Mouse (Mus musculus) testis, adult 2 months (tissue): ENCODE data around the gene Tmem182.

Experiments used
- CTCF ChIP-seq: fragments of 200-500 bp; IDR thresholded peaks from 2 replicates; pipeline ENCODE4 v1.5.1; 2012; ENCODE audit warnings: low read depth, mild to moderate bottlenecking, inconsistent platforms, low read length, moderate library complexity; ENCODE audit not compliant: control insufficient read depth, insufficient read depth, insufficient replicate concordance
- POLR2A ChIP-seq: fragments of 200-500 bp; IDR thresholded peaks from 2 replicates; pipeline ENCODE4 v1.6.1; 2012; ENCODE audit warnings: low read depth, mild to moderate bottlenecking, inconsistent platforms, low read length, moderate library complexity; ENCODE audit not compliant: control insufficient read depth

GRCm38 (mm10) chr1:40825826-40826225 lies 20.4 kb downstream of the Tmem182 start:
- TF ChIP-seq CTCF, result no peak
- TF ChIP-seq POLR2A, result no peak
